Mouse (Mus musculus): ENCODE results near the gene Ribc2. TPM values are rescaled to one million over a fixed set of nuclear protein-coding genes. Genes with fewer than 3 reads are reported as not detected.

The Ribc2 gene
- total RNA-seq (2014; rRNA removed) (not detected in 2 replicates), polyA plus RNA-seq (2012; rRNA removed) (not detected in 2 replicates)

- no peaks in the 10 kb centered on the region for H3K27me3 ChIP-seq (ENCODE audit: control insufficient read depth, insufficient read depth, low read length)
- 32% methylated on average over 57 of the region's 58 CpGs for WGBS
- DNase-seq (ENCODE audit: extremely low read depth, low read depth, low spot score): peak; percentile 15
- H3K4me3 ChIP-seq (ENCODE audit: insufficient read depth, low read depth, low read length): peak within 1 kb of the TSS; percentile 26; the same call in 1 of the 2 replicates
- H3K4me1 ChIP-seq (ENCODE audit: control insufficient read depth, insufficient read depth, low read length): 0 out of 2 replicates have a peak, but pooled peaks cover 2% of the 10 kb centered on the region
- H3K79me2 ChIP-seq (ENCODE audit: control insufficient read depth, insufficient read depth, low read length): no peaks in the 10 kb centered on the region
- no peak within 1 kb of the TSS for H3K9ac ChIP-seq (ENCODE audit: low read depth, low read length)
- TF ChIP-seq POLR2A (IDR thresholded peaks at IDR 0.05; ENCODE audit: extremely low read depth, insufficient read depth, low read length) (no peak), CTCF (IDR thresholded peaks at IDR 0.05; ENCODE audit: low read depth, low read length) (no peak)
- H3K36me3 ChIP-seq (ENCODE audit: control insufficient read depth, insufficient read depth, low read length): no peaks in the 10 kb centered on the region
- H3K27ac ChIP-seq (replicated peaks; ENCODE audit: insufficient read depth, low read depth, low read length): no peak within 1 kb of the TSS
These were observed at the start of gene Ribc2, which contains the start of gene Smc1b for GRCm38 (mm10) chr15:85131275-85132192. Gene Ribc2, plus strand, starts transcription at chr15:85132078. Gene Smc1b, minus strand, starts transcription at chr15:85131964.

GRCm38 (mm10) chr15:85085641-85086040 lies 46.2 kb upstream of the Ribc2 start:
- 72% methylated on average over 1 of the region's 1 CpGs for WGBS
- no peaks in the 10 kb centered on the region for H3K27me3 ChIP-seq (ENCODE audit: control insufficient read depth, insufficient read depth, low read length)
- no peak overlapping the region for H3K4me3 ChIP-seq (ENCODE audit: insufficient read depth, low read depth, low read length)
- no peak for DNase-seq (ENCODE audit: extremely low read depth, low read depth, low spot score)
- H3K36me3 ChIP-seq (ENCODE audit: control insufficient read depth, insufficient read depth, low read length): no peaks in the 10 kb centered on the region
- TF ChIP-seq POLR2A (IDR thresholded peaks at IDR 0.05; ENCODE audit: extremely low read depth, insufficient read depth, low read length): no peak
- H3K9ac ChIP-seq (ENCODE audit: low read depth, low read length): no peak overlapping the region
- no peaks in the 10 kb centered on the region for H3K4me1 ChIP-seq (ENCODE audit: control insufficient read depth, insufficient read depth, low read length)
- H3K79me2 ChIP-seq (ENCODE audit: control insufficient read depth, insufficient read depth, low read length): no peaks in the 10 kb centered on the region
- H3K27ac ChIP-seq (replicated peaks; ENCODE audit: insufficient read depth, low read depth, low read length): no peak overlapping the region

- Histone ChIP-seq H3K27me3 (ENCODE audit: control insufficient read depth, insufficient read depth, low read length) (no peaks in the 10 kb centered on the region), H3K27ac (replicated peaks; ENCODE audit: insufficient read depth, low read depth, low read length) (no peak overlapping the region), H3K79me2 (ENCODE audit: control insufficient read depth, insufficient read depth, low read length) (no peaks in the 10 kb centered on the region), H3K4me1 (ENCODE audit: control insufficient read depth, insufficient read depth, low read length) (0 out of 2 replicates have a peak, but pooled peaks cover 2% of the 10 kb centered on the region), H3K4me3 (ENCODE audit: insufficient read depth, low read depth, low read length) (no peak overlapping the region), H3K36me3 (ENCODE audit: control insufficient read depth, insufficient read depth, low read length) (no peaks in the 10 kb centered on the region), H3K9ac (ENCODE audit: low read depth, low read length) (no peak overlapping the region)
- no peak for TF ChIP-seq POLR2A (IDR thresholded peaks at IDR 0.05; ENCODE audit: extremely low read depth, insufficient read depth, low read length)
- TF ChIP-seq CTCF (IDR thresholded peaks at IDR 0.05; ENCODE audit: low read depth, low read length): no peak
- 28% methylated on average over 10 of the region's 10 CpGs for WGBS
- DNase-seq (ENCODE audit: extremely low read depth, low read depth, low spot score): no peak
These were observed 279 bp downstream of the Ribc2 start for GRCm38 (mm10) chr15:85132193-85132520.

GRCm38 (mm10) chr15:85135143-85135542 lies 3.3 kb downstream of the Ribc2 start:
- no peak for TF ChIP-seq POLR2A (IDR thresholded peaks at IDR 0.05; ENCODE audit: extremely low read depth, insufficient read depth, low read length)
- TF ChIP-seq CTCF (IDR thresholded peaks at IDR 0.05; ENCODE audit: low read depth, low read length): no peak
- no peaks in the 10 kb centered on the region for H3K36me3 ChIP-seq (ENCODE audit: control insufficient read depth, insufficient read depth, low read length)
- H3K79me2 ChIP-seq (ENCODE audit: control insufficient read depth, insufficient read depth, low read length): no peaks in the 10 kb centered on the region
- H3K4me1 ChIP-seq (ENCODE audit: control insufficient read depth, insufficient read depth, low read length): 0 out of 2 replicates have a peak, but pooled peaks cover 2% of the 10 kb centered on the region
- no peak overlapping the region for H3K4me3 ChIP-seq (ENCODE audit: insufficient read depth, low read depth, low read length)
- 45% methylated on average over 9 of the region's 9 CpGs for WGBS
- no peaks in the 10 kb centered on the region for H3K27me3 ChIP-seq (ENCODE audit: control insufficient read depth, insufficient read depth, low read length)
- H3K27ac ChIP-seq (replicated peaks; ENCODE audit: insufficient read depth, low read depth, low read length): no peak overlapping the region
- no peak for DNase-seq (ENCODE audit: extremely low read depth, low read depth, low spot score)
- no peak overlapping the region for H3K9ac ChIP-seq (ENCODE audit: low read depth, low read length)

- no peak overlapping the region for H3K4me3 ChIP-seq (ENCODE audit: insufficient read depth, low read depth, low read length)
- 85% methylated on average over 10 of the region's 10 CpGs for WGBS
- no peaks in the 10 kb centered on the region for H3K4me1 ChIP-seq (ENCODE audit: control insufficient read depth, insufficient read depth, low read length)
- DNase-seq (ENCODE audit: extremely low read depth, low read depth, low spot score): no peak
- no peaks in the 10 kb centered on the region for H3K79me2 ChIP-seq (ENCODE audit: control insufficient read depth, insufficient read depth, low read length)
- H3K9ac ChIP-seq (ENCODE audit: low read depth, low read length): no peak overlapping the region
- no peaks in the 10 kb centered on the region for H3K27me3 ChIP-seq (ENCODE audit: control insufficient read depth, insufficient read depth, low read length)
- TF ChIP-seq POLR2A (IDR thresholded peaks at IDR 0.05; ENCODE audit: extremely low read depth, insufficient read depth, low read length): no peak
- TF ChIP-seq CTCF (IDR thresholded peaks at IDR 0.05; ENCODE audit: low read depth, low read length): no peak
- H3K36me3 ChIP-seq (ENCODE audit: control insufficient read depth, insufficient read depth, low read length): no peaks in the 10 kb centered on the region
- H3K27ac ChIP-seq (replicated peaks; ENCODE audit: insufficient read depth, low read depth, low read length): no peak overlapping the region
These were observed 9.4 kb downstream of the Ribc2 start for GRCm38 (mm10) chr15:85141290-85141689.

- no peak for TF ChIP-seq POLR2A (IDR thresholded peaks at IDR 0.05; ENCODE audit: extremely low read depth, insufficient read depth, low read length)
- TF ChIP-seq CTCF (IDR thresholded peaks at IDR 0.05; ENCODE audit: low read depth, low read length): no peak
- no peak overlapping the region for H3K9ac ChIP-seq (ENCODE audit: low read depth, low read length)
- no peaks in the 10 kb centered on the region for H3K27me3 ChIP-seq (ENCODE audit: control insufficient read depth, insufficient read depth, low read length)
- no peaks in the 10 kb centered on the region for H3K36me3 ChIP-seq (ENCODE audit: control insufficient read depth, insufficient read depth, low read length)
- H3K27ac ChIP-seq (replicated peaks; ENCODE audit: insufficient read depth, low read depth, low read length): no peak overlapping the region
- no peak for DNase-seq (ENCODE audit: extremely low read depth, low read depth, low spot score)
- WGBS: 55% methylated on average over 2 of the region's 2 CpGs
- H3K79me2 ChIP-seq (ENCODE audit: control insufficient read depth, insufficient read depth, low read length): no peaks in the 10 kb centered on the region
- H3K4me3 ChIP-seq (ENCODE audit: insufficient read depth, low read depth, low read length): no peak overlapping the region
- no peaks in the 10 kb centered on the region for H3K4me1 ChIP-seq (ENCODE audit: control insufficient read depth, insufficient read depth, low read length)
These were observed 10.6 kb downstream of the Ribc2 start for GRCm38 (mm10) chr15:85142441-85142840.
